Mouse (Mus musculus) induced T-regulatory cell, adult 2 months (primary cell): ENCODE measurements at regions not wholly inside any gene's neighbourhood (a gene's known extent, or its start where the extent isn't known, plus 50 kb on each side); places are given as distances from the start of the nearest gene placed in this dataset.

Experiments used
- DNase-seq: peaks from one replicate; pipeline ENCODE4 v3.0.0-alpha.2; 2012; ENCODE audit warnings: low read depth

DNA sequence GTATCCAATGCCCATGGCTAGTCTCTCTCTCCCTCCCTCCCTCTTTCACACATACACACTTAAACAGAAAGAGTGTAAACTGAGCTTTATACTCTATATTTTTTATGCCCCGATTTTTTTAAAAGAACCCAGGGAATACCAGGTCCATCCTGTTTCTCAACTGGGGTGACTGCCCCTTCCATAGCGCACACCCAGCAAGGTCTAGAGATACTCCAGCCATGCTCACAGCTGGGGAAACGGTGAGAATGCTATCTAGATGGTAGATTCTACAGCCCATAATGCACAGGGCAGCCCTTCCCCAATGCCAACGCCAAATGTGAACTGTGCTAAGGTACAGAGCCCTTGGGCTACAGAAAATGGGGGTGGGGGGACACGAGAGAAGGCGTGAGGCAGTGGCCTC is 51.2 kb upstream of the Tln2 start:
- no peak for DNase-seq

DNA sequence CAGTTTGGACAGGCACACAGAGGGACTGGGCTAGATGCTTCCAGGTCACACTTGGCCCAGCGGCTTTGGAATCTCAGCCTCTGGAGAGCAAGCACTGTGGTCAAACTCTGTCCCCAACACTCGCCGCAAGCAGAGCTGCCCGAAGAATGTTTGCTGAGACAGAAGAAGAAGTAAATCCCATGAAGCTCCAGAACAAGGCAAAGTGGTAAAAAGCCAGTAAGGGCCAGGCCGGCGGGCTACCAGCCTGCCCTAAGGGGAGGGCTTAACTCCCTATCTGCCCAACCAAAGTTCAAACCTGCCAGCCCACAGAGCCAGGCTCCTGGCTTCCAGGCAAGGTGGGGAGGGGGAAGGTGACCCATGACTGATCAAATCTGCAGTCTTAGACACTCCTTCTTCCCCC is 52.2 kb upstream of the Tln2 start:
- no peak for DNase-seq

DNA sequence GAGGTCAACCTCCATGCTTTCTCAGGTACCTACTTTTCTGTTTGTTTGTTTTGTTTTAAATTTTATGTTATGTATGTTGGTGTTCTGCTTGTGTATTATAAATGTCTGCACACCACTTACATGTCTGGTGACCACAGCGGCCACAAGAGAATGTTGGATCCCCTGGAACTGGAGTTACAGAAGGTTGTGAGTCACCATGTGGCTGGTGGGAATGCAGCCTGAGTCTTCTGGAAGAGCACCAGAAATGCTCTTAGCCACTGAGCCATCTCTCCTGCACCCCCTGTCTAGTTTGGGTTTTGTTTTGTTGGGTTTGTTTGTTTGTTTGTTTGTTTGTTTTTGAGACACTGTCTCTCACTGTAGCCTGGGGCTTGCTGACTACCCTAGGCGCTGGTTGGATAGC is 52.6 kb upstream of the Tln2 start:
- DNase-seq = no peak

DNA sequence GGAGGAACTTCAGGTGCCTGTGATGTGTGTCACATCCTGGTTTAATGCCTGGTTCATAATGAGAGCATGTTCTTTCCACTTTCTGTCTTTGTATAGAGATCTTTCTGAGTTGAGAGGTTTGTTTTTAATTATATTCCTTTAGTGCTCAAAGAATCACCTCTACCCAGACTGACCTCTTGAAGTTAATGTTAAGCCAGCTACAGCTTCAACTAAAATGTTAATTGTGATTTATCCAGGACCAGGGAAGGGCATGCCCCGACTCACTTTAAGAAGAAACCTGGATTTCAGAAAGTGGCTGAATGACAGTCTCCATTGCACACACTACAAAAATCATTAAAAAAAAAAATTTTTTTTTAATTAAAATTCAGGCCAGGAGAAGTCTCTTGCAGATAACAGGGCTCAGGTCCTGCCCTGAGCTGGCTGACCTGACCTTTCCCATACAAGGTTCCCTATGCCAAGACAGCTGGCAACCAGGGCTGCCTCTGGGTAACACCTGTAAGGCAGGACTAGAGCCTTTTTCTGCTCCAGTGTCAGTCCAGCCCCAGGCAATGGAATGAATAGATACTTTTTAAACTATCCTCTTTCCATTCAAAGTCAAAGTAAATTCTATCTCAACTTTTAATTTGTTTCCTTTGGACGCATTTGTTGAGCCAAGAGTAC is 54.7 kb upstream of the Tln2 start:
- no peak for DNase-seq

DNA sequence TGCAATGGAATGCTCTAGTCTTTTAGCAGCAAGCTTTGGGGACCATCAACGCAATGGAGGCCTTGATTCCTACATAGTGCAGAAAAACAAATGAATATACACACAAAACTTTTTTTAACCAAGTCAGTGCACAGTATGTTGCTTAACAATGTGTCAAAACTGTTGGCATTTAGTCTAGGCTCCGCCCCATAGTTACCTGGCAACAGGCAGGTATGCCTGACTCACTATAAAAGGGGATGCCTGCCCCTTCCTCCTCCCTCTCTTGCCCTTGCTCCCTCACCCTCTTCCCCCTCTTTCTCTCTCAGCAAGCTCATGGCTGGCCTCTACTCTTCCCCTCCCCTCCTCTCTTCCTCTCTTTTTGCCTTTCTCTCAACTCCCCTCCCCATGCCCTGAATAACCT is 56.7 kb upstream of the Tln2 start:
- no peak for DNase-seq

DNA sequence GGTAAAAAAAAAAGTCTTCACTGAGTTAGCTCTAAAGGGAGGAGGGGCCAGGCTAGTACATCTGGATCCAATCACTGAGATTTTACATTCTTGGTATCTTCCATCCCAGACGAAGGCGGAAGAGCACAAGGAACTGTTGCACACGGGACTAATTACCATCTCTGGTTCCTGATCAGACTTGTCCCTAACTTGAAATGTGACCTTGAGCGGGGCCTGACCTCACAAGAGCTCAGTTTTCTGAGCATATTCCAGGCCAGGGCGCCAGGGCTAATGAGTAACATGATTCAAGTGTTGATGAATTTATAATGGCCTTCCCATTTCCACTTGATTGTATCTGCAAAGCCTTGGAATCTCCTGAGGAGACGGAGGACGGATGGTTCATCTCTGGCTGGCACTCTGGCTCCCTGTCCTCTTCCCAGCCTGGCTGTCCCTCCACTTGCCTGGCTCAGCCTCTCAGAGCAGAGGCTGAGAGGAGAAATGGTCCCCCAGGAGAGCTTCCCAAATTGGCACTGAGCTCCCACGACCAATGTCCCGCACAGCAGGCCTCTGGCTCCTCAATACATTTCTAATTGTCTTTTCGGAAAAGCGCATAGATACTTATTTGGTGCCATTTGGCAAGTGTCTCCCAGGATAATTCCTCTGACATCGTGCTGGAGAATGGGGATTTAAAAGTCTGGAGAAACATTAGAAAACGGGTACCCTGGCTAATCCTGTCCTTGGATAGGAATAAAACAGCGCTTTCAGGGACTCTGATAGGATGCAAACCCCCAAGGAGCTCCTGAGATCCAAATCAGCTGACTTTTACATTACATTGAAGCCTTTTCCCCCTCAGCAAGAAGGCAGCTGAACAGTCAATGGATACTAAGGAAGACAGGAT is 58.1 kb upstream of the Tln2 start:
- DNase-seq = no peak

DNA sequence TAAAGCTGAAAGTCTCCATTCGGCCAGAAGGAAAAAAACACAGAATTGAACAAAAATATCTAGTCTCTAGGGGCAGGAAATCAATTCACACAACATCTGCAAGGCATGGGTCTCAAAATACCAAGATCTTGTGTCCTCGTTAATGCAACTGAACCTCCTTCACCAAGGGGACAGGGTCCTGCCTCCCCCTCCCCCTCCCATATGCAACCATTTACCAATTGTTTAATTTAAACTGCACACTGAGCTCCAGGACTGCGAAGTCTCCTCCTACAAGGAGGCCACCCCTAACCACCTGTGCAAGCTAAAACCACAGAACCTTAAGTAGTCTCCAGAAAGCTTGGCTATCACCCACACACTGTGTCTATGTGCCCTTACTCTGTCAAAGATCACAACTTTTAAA is 61.4 kb upstream of the Tln2 start:
- DNase-seq = no peak

DNA sequence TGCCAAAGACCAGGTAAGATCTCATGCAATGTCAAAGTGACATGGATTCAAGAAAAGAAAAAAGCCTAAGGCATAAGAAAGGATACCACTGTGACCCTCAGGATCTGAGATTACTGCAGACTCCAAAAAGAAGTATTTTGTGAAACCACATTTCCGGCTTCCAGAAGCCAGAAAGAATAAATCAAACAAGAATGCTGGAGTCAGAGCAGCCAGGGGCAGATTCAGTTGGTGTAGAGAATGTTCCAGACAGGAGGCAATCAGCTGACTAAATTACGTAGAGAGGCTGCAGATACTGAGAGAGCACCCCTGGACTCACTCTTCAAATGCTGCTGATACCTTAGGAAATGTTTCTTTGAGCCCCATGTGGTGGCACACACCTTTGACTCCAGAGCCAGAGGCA is 67.7 kb upstream of the Tln2 start:
- DNase-seq = no peak

DNA sequence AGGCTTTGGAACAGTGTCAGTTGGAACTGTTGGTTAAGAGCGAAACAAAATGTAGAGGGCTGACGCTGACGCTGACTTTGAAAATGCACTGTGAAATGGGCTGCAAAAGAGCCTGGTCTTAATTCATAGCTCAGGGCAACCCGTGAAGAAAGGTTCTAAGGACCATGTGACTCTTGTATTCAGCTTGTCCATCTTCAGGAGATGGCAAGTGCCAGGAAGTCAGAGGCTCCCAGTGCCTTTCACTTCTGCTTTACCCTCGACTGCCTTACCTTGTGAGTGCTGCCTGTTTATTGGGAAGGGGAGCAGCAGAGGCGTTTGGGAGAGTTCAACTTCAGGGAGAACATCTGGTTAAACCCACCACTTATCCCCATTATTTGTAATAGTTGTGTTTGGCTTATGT is 70.1 kb upstream of the Tln2 start:
- DNase-seq = no peak

DNA sequence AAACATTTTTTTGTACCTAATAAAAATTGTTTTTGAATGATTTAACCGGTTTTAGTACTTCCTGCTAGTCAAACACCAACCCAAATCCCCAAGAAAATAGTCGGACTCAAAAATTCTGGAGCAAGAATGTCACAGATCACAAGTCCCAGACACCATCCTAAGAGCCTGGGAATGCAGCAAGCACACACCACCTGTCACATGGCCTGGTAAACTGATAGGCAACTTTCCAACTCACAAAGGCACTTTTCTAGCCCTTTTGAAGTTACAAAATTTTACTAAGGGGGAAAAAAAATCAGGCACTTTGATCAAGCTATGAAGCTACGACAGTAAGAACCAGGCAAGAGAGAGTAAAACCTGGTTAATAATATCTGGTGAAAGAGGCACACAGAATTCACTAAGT is 70.7 kb upstream of the Tln2 start:
- no peak for DNase-seq

DNA sequence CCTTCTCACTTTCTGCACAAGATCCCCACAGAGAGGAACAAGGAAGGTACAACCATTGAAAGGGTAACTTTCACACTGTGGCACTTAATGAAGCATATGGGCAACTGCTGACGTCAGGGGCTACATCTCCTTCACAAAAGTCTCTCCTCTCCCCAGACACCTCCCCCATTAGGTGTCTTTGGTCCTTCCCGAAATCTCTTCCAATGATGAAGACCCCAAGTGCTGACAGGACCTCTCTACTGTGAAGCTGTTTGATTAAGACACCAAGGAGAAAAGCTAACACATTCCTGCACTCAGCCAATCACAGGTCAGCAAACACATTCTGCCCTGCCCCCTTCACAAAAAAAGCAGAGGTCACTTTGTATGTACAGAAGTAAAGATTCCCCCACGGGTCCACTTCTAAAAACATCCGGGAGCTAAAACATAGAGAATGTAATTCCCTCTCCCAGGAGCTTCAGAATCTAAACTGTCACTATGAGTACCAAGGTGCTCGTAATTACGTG is 72.3 kb upstream of the Tln2 start:
- no peak for DNase-seq

DNA sequence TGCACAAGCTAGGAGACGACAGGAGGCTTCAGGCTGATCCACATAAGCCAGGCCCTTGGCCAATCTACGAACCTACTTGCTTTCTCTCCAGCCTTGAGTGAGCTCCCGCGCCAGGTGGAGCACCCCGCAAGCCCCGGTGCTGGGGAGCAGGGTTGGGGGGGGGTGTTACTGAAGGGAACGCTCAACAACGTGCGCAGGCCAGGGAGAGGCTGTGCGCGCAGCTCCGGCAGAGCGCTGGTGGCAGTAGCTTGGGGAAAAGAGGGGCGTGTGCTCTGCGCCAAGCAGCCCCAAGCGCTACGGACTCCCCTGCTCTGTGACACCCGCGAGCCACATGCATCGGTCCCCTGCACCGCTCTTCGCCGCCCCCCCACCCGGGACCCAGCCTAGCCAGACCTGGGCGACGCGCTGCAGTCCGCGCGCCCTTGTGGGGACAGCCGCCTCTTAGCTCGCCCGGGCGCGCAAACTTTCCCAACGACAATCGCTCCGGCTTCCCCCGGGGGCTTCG is 73.1 kb upstream of the Tln2 start:
- DNase-seq = no peak

DNA sequence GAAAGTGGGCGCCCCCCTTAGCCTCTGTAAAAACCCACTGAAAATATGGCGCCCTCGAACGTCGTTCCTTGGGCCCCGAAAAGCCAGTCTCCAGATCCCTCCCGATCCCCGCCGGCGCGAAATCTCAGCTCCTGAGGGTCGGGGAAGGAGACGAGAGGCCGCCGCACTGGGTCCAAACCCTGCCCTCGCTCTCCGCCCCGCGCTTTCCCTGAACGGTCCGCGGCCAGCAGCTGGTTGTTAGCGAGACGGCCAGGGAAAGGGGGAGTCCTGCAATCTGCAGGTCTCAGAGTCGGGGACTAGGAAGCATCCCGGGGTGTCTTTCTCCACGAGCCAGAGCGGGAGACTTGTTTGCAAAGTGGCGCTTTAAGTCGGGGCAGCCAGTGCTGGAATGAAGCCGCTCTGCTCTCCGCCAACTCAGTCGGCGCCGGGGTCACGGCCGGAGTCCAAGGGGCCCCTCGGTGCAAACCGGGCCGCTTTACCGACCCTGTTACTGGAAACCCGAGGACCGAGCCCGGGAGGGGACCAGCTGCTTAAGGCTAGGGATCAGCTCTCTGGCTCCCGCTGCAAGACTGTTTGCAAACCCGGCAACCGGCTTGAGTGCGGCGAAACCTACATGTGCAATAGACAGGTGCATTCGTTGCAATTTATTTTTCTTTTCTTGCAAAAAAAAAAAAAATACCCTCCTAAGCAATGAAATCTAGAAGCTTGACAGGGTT is 73.7 kb upstream of the Tln2 start:
- peak; percentile 18 for DNase-seq

DNA sequence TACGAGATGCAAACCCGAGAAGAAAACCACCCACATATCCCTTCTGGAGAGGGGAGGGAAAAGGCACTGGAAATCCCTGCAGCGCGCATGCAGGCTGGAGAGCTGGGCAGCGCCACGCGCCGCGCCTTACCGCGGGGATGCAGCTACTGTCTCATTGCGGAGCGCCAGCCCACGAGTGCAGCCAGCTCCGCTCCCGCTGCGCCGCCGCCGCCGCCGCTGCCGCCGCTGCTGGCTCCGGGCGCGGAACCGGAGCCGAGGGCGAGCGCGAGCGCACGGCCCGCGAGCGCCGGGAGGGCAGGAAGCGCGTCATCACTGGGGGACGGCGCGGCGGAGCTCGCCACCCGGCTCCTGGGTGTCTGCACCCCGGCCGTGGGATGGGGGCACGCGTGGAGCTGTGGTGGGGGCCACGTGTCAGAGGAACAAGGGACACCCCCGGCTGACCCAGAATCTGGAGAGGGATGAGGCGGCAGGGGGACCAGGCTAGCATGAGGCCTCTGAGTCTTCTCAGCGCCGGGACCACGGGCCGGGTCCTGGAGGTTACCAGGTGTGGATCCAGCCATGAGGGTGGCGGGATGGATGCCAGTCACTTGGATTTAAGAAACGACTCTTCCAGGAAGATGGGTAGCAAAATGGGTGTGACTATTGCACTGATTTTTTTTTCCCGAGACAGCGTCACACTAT is 74.4 kb upstream of the Tln2 start:
- peak; percentile 57 for DNase-seq

DNA sequence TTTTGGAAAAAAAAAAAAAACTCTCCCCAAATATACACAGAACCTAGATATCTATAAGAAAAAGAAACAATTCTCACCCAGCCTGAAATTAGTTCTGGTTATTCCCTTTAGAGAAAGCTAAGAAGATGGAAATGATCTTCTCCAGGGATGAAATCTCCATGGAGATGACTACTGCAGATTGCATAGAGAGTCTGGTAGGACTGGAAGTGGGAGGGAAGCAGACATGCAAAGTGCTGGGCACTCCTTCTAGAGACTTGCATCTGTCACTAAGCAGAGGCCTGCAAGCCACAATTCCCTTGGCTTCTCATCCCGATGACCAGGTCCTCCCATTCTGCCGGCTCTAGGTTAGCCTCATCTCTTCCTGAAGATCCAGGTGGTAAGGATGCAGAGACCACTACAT is 87.3 kb upstream of the Tln2 start:
- no peak for DNase-seq

DNA sequence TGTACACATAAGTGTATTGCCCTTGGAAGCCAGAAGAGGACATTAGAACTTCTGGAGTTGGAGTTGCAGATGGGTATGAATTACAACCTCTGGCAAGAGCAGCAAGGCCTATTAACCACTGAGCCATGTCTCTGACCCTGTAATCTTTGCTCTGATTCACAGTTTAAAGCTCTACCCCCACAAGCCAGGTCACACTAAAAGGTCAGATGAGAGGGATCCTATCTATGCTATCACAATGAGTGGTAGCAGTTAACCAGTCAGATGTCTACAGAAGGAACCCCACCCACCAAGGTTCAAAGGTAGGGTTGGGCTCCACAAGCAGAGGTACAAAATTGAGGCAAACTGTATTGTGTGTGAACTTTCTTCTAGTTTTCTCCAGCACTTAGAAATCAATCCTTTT is 94.5 kb upstream of the C2cd4b start:
- no peak for DNase-seq

DNA sequence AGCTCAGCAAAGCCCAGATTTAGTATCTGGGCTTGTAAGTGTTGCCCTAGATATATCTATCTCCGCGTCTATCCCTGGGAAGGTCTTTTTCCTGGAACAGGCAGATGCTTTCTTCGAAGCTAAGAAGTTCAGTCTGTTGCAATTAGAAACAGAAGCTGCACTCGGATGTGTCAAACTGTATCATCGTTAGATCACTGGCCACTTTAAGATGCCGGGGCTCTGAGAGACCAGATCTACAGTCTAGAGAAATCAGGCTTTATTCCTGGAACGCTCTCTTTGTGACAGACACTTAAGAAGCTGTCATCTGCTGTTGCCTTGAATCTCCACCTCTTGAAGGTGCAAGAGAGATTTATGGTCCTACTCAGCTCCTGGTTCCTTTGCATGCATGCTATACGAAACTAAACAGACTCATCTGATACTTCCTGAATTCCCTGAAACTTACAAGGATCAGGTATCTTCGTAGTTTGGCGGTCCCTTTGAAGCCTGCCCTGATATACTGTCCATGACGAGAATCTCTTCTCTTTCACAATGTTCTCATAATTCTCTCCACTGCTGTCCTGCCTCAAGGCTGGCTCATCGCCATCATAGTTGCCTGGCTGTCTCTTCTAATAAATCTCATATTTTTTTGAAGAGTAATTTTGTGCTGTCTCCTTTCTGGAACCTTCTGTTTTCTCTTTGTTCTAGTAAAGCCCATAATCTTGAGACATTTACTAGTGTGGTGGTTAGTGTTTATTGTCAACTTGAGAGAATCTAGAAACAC is 88.8 kb upstream of the C2cd4b start:
- no peak for DNase-seq

DNA sequence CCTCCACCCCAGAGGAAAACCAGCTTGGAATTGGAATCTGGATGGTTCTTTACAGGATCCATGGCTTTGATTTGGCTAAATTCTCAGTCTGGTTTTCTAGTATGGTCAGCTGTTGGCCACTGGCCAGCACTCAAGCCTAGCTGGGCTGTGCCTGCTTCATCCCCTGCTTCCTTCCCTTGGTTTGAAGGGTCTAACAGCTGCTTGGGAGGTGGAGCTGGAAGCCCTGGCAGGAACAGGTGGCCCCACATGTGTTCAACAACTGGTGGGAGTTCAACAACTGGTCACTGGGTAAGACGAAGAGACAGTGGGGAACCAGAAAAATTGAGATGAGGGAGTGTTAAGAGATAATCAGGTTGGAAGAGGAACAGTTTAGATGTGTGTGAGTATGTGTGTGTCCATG is 82.3 kb upstream of the C2cd4b start:
- DNase-seq = no peak

DNA sequence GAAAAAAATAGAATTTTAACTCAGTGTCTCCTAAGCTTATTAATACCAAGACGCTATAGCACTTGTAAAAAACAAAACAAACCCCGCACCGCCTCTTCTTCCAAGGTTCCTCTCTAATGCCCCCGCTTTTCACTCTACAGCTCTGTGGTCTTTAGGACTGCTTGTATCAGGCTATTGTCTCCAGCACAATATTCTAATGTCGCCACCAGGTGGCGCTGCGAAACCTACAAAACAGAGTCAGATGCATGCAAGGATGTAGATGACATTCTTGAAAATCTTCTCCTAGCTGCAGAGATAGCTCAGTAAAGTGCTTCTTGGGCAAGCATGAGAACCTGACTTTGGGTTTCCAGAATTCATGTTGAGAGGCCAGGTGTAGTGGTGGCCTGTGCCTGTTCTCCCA is 75.9 kb upstream of the C2cd4b start:
- peak; percentile 76 for DNase-seq

DNA sequence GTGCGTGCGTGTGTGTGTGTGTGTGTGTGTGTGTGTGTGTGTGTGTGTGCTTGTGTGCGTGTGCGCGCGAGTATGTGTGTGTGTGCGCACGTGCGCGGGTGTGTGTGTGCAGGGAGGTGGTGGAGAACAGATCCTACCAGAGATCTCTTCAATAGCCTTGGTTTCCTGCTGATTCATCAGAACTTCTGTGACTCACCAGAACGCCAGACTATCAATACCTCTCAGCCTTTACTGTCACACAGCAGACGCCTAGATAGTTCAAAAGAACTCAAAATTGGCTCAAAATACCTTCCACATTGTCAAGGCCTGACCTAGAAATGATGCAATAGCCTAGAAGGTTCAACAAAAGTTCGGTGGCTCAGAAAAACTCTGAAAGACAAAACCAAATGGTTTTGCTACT is 66.8 kb upstream of the C2cd4b start:
- no peak for DNase-seq

DNA sequence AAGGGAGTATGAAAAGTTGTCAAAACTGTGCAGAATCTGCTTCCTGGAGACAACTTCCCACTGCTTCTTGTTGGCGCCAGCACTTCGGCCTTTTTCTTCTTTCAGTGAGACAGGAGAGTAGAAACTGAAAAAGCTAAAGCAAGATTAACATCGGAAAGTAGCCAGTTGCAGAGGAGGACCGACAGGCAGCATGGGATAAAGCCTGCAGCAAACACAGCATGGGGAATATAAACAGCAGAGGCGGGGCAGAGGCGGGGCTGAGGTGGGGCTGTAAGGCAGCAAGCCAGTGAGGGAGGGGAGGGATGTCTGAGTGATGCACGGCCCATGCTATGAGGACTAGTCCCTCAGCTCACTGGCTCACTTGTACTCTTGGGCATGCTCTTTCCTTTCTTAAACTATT is 65.5 kb upstream of the C2cd4b start:
- no peak for DNase-seq
